Mouse (Mus musculus) lung, postnatal 0 days (tissue): ENCODE measurements at regions not wholly inside any gene's neighbourhood (a gene's known extent, or its start where the extent isn't known, plus 50 kb on each side); places are given as distances from the start of the nearest gene placed in this dataset.

Experiments
- CTCF ChIP-seq: IDR thresholded peaks from 2 replicates; pipeline ENCODE4 v1.5.1; 2016; ENCODE audit warnings: antibody characterized with exemption, mild to moderate bottlenecking
- EP300 ChIP-seq: IDR thresholded peaks from 2 replicates; pipeline ENCODE4 v1.6.1; 2016; ENCODE audit warnings: antibody characterized with exemption, mild to moderate bottlenecking, control low read depth

GRCm38 (mm10) chr9:43447372-43447771, 136.7 kb downstream of the Trim29 start:
- TF ChIP-seq EP300, result no peak
- no peak for TF ChIP-seq CTCF
